Mouse (Mus musculus) embryonic fibroblast, embryonic 13.5 days (primary cell): ENCODE measurements around the gene Scml4. TPM values are rescaled to one million over a fixed set of nuclear protein-coding genes. Genes with fewer than 3 reads are reported as not detected.

Experiments
- H3K27ac ChIP-seq: 2 replicates; pipeline ENCODE4 v1.5.1; 2012; ENCODE audit warnings: low read length, control low read depth, inconsistent platforms; ENCODE audit not compliant: insufficient read depth
- H3K4me1 ChIP-seq: 2 replicates; pipeline ENCODE4 v1.6.1; 2011; ENCODE audit warnings: low read length; ENCODE audit not compliant: control insufficient read depth, insufficient read depth
- H3K4me3 ChIP-seq: 2 replicates; pipeline ENCODE4 v1.5.1; 2011; ENCODE audit warnings: mild to moderate bottlenecking, control low read depth, low read length; ENCODE audit not compliant: insufficient read depth
- CTCF ChIP-seq: IDR thresholded peaks from 2 replicates; pipeline ENCODE4 v1.5.1; 2011; ENCODE audit warnings: mild to moderate bottlenecking, control low read depth, low read length, moderate library complexity, borderline replicate concordance; ENCODE audit not compliant: insufficient read depth
- POLR2A ChIP-seq: IDR thresholded peaks from 2 replicates; pipeline ENCODE4 v1.6.1; 2011; ENCODE audit warnings: low read depth, mild to moderate bottlenecking, control low read depth, low read length, moderate library complexity
- polyA plus RNA-seq: library from polyadenylated mRNA; stranded (reverse); fragments of >200 nt; gene quantifications from 2 replicates; pipeline ENCODE4 v1.2.4, GENCODE M21; 2011; ENCODE audit warnings: low read depth; ENCODE audit not compliant: missing spikeins, insufficient read length

The Scml4 gene
- 0.20 and 0.72 TPM in 2 replicates for polyA plus RNA-seq

- Histone ChIP-seq H3K4me1 (peaks cover 30% of the 10 kb centered on the region), H3K4me3 (no peak within 1 kb of the TSS), H3K27ac (no peak within 1 kb of the TSS; the same call in 1 of the 2 replicates)
- no peak for TF ChIP-seq CTCF
- TF ChIP-seq POLR2A, result no peak
These were observed at the start of gene Scml4 for GRCm38 (mm10) chr10:42860159-42860911. Gene Scml4, plus strand, starts transcription at chr10:42860370.

DNA sequence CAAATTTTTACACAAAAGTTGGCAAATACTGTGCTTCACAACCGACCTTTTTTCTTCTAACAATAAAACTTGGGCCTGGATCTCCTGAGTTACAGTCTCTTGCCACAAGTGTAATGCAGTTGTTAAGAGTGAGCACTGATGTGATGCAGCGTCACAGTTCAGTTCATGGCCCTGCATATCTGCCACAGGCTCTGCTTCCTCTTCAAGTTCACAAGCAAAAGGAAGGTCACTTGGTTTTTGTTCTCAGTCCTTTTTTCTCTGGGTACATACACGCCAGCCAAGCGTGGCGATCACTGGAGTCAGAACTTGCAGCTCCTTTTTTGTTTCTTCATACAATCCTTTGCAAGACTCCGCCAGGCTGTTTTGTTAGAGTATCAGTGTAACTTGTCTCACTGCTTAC is 34.2 kb upstream of the Scml4 start:
- H3K4me1 ChIP-seq, result no peaks in the 10 kb centered on the region
- no peak for TF ChIP-seq CTCF
- no peak overlapping the region for H3K4me3 ChIP-seq
- no peak overlapping the region for H3K27ac ChIP-seq

GRCm38 (mm10) chr10:42827155-42827554 is 33.0 kb upstream of the Scml4 start:
- Histone ChIP-seq H3K4me1 (no peaks in the 10 kb centered on the region), H3K27ac (no peak overlapping the region), H3K4me3 (no peak overlapping the region)
- TF ChIP-seq POLR2A (no peak), CTCF (no peak)

DNA sequence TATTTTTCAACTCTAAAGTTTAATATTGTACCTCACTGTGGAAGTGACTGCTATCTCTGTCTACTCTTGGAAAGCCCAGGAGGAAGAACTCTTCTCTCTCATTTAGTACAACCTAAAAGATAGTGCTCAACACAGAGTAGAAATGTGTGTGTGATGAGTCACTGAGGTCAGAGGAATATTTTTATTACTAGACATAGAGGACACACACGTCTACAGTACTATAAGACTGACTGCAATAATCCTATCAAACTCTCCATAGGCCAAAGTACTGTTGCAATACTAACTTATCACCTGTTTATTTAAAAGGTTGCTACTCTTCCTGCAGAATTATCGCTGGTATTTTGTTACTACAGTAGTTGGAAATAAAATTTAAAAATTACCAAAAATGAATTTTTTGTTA is 30.2 kb upstream of the Scml4 start:
- TF ChIP-seq CTCF (no peak), POLR2A (no peak)
- peaks cover 5% of the 10 kb centered on the region for H3K4me1 ChIP-seq
- H3K4me3 ChIP-seq, result no peak overlapping the region
- no peak overlapping the region for H3K27ac ChIP-seq

- Histone ChIP-seq H3K27ac (no peak overlapping the region), H3K4me3 (no peak overlapping the region), H3K4me1 (peaks cover 5% of the 10 kb centered on the region)
- TF ChIP-seq CTCF (no peak), POLR2A (no peak)
These were observed 29.8 kb upstream of the Scml4 start for GRCm38 (mm10) chr10:42830409-42830808.

DNA sequence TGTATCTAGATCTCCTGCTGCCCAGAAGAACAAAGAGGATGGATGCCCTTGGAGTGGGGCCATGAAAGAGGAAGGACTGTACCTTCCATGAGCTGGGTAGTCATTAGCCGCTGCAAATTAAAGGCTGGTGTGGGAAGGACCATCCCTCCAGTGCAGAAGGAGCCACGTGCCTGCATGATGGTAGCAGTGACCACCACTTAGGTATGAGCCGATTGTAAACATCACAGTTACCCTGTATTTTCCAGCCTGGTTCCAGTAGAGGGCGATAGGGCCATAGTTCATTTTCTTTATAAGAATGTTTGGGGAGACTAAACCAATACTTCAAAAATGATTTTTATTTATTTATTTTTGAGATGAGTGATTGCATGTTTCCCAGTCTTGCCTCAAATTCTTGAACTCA is 27.5 kb upstream of the Scml4 start:
- TF ChIP-seq POLR2A (no peak), CTCF (no peak)
- Histone ChIP-seq H3K4me3 (no peak overlapping the region), H3K27ac (no peak overlapping the region), H3K4me1 (peaks cover 5% of the 10 kb centered on the region)

DNA sequence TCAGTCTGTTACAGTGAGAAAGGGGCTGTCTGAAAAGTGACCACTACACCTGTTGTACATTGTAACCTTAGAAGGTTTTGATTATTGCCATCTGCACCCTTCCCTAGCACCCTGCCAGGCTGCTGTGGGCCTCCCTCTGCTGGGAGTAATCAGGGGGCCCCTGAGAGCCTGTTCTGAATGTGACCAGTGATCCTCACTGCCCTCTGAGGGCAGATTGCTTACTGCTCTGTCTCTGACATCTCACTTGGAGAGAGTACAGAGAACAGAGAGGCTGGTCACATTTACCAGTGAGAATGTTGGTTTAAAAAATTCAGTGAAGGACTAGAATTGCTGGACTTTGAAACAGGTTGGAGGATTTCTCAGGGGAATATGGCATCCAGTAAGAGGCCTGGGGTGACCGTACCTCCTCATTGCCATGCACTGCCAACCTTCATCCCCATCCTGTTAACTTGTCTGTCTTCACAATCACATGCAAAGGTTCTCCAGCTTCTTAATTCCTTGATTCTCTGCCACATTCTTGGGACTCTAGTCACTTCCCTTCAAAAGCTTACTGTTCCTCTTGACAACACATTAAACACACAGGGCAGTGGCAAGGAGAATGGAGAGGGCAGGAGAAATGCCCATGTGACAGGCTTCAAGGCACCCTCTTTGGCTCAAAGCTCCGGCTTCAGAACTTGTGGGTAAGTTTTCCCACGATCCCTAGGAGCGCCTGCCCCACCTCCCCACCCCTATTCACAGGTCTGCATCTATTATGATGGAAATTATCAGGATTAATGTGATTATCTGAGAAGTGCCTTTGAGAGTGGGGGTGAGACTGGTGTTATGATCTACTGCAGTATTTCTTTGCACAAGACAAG is 26.1 kb upstream of the Scml4 start:
- TF ChIP-seq CTCF, result no peak
- no peak for TF ChIP-seq POLR2A
- H3K27ac ChIP-seq, result peak overlapping the region; percentile 56; the same call in 1 of the 2 replicates
- H3K4me1 ChIP-seq, result peaks cover 5% of the 10 kb centered on the region

GRCm38 (mm10) chr10:42838106-42838505 is 22.1 kb upstream of the Scml4 start:
- no peak for TF ChIP-seq CTCF
- TF ChIP-seq POLR2A, result no peak
- Histone ChIP-seq H3K4me1 (peaks cover 5% of the 10 kb centered on the region), H3K4me3 (no peak overlapping the region), H3K27ac (no peak overlapping the region)

More for the DNA sequence above, 26.1 kb upstream of the Scml4 start:
- H3K4me3 ChIP-seq, result no peak overlapping the region

DNA sequence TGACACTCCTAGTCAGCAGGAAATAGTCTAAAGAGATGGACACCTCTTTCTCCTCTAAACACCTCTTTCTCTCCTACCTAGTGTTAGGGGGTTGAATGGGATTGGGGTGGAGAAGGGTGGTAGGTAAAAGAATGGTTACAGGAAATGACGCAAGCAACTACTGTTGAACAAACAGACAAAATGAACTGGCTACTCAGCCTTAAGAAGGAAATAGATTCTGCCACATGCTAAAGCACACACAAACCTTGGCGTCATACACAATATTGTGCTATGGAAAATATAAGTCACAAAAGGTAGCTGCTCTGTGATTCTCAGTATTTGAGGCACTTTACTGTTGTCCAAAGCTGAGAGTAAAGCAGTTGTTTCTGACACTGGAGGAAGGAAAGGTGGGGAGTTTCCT is 21.4 kb upstream of the Scml4 start:
- H3K27ac ChIP-seq, result no peak overlapping the region
- H3K4me1 ChIP-seq, result peaks cover 4% of the 10 kb centered on the region
- no peak overlapping the region for H3K4me3 ChIP-seq
- TF ChIP-seq CTCF (no peak), POLR2A (no peak)

DNA sequence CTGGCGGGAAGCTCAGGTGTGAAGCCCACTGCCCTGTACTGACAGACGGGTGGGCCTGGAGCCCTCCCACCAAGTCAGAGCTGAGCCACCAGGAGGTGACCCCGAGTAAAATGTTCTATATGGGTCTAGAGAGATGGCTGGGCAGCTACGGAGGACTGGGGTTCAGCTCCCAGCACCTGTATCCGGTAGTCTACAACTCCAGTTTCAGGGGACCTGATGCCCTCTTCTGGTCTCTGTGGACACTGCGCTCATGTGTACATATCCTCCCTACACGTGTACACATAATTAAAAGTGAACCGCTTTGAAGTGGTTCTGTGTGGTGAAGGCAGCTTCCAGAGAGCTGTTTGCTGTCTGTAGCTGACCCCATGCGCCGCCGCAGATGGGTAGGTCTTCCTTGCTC is 20.1 kb upstream of the Scml4 start:
- Histone ChIP-seq H3K27ac (no peak overlapping the region), H3K4me3 (no peak overlapping the region), H3K4me1 (no peaks in the 10 kb centered on the region)
- TF ChIP-seq POLR2A, result no peak
- TF ChIP-seq CTCF, result no peak
